Mouse (Mus musculus) cortical plate, adult 2 months (tissue): Measurements from ENCODE around the gene Ano9. TPM values are rescaled to one million over a fixed set of nuclear protein-coding genes. Genes with fewer than 3 reads are reported as not detected.

ENCODE experiments used
- H3K27ac ChIP-seq: fragments of 200-500 bp; 2 replicates; pipeline ENCODE4 v1.5.1; 2012; ENCODE audit warnings: low read length, control low read depth, inconsistent platforms; ENCODE audit not compliant: insufficient read depth
- H3K4me1 ChIP-seq: fragments of 200-500 bp; 2 replicates; pipeline ENCODE4 v1.6.1; 2011; ENCODE audit warnings: low read length; ENCODE audit not compliant: control insufficient read depth, insufficient read depth
- H3K4me3 ChIP-seq: fragments of 200-500 bp; 2 replicates; pipeline ENCODE4 v1.5.1; 2011; ENCODE audit warnings: mild to moderate bottlenecking, low read length, control low read depth; ENCODE audit not compliant: insufficient read depth
- CTCF ChIP-seq: fragments of 200-500 bp; IDR thresholded peaks from 2 replicates; pipeline ENCODE4 v1.5.1; 2011; ENCODE audit warnings: mild to moderate bottlenecking, control low read depth, low read length; ENCODE audit not compliant: insufficient read depth; ENCODE audit errors: extremely low read depth
- POLR2A ChIP-seq: fragments of 200-500 bp; IDR thresholded peaks from 2 replicates; pipeline ENCODE4 v1.6.1; 2011; ENCODE audit warnings: mild to moderate bottlenecking, low read length, control low read depth; ENCODE audit not compliant: insufficient read depth; ENCODE audit errors: extremely low read depth
- polyA plus RNA-seq: library from polyadenylated mRNA; depleted of rRNA; stranded (reverse); fragments of >200 nt; gene quantifications from 2 replicates; pipeline ENCODE4 v1.2.3, GENCODE M21; 2012; rRNA removed

The Ano9 gene
- polyA plus RNA-seq: 0.08 TPM in 1 of 2 replicates, not detected in the other

DNA sequence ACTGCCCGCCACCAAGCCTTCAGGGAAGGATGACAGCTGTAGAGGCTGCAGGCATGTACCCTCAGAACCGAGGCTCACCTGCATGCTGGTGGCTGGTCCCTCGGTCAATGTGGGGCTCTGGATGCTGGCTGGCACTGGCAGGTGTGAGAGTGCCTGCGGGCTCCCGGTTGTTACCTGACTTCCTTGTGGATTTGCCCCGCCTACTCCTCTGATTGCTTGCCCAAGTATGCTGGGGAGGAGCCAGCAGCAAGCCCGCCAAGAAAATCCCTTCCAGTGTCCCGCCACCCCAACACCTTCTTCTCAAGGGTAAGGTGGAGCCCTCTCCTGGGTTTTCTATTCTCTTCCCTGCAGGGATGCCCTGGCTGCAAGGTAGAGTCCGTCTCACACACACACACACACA, at the start of gene Ano9:
Gene Ano9, minus strand, starts transcription at position 171 of the 400 bp plus-strand sequence.
- TF ChIP-seq POLR2A: no peak
- TF ChIP-seq CTCF: no peak
- Histone ChIP-seq H3K4me3 (no peak within 1 kb of the TSS), H3K4me1 (no peaks in the 10 kb centered on the region), H3K27ac (no peak within 1 kb of the TSS)

DNA sequence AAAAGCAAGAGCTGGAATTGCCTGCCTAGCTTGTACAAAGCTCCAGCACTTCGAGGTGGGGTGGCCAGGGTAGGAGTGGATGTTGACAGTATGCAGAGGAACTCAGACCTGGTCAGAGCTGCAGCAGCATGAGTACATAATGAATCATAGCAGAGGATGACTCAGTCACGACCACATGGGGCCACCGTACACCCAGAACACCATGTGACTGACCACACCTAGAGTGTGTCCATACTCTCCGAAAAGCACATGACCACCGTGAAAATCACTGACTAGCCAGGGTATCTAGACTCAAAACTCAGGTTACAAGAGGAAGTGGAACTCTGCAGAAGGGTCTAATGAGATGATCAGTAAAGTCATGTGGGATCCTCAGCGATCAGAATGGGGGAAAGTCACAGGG, 47.2 kb upstream of the Ano9 start:
- Histone ChIP-seq H3K4me1 (no peaks in the 10 kb centered on the region), H3K4me3 (no peak overlapping the region)
- TF ChIP-seq CTCF (no peak), POLR2A (no peak)

GRCm38 (mm10) chr7:141164397-141164796, 46.8 kb upstream of the Ano9 start:
- Histone ChIP-seq H3K27ac (no peak overlapping the region), H3K4me1 (no peaks in the 10 kb centered on the region), H3K4me3 (no peak overlapping the region)
- TF ChIP-seq POLR2A: no peak
- TF ChIP-seq CTCF: no peak

More for the DNA sequence above, 47.2 kb upstream of the Ano9 start:
- H3K27ac ChIP-seq: no peak overlapping the region

DNA sequence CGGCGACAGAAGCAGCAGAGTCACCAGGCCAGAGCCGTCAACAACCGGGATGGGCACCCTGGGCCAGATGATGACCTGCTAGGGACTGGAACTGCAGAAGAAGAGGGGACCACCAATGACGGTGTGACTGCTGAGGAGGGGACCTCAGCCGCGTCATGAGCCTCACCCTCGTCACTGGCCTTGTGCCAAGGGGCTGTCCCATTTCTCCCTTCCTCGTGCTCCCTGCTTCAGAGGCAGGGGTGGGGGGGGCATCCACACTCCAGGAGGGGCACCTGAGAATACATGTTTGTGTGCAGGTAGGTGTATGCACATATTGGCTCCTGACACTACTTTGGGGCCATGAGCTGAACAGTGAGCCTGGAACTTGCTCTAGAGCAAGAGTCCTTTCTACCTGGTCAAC, 37.8 kb upstream of the Ano9 start:
- Histone ChIP-seq H3K4me3 (no peak overlapping the region), H3K27ac (no peak overlapping the region), H3K4me1 (no peaks in the 10 kb centered on the region)
- TF ChIP-seq CTCF: no peak
- no peak for TF ChIP-seq POLR2A

- Histone ChIP-seq H3K4me1 (0 out of 2 replicates have a peak, but pooled peaks cover 1% of the 10 kb centered on the region), H3K4me3 (no peak overlapping the region), H3K27ac (no peak overlapping the region)
- TF ChIP-seq POLR2A (no peak), CTCF (no peak)
Observed at GRCm38 (mm10) chr7:141148639-141149038, 31.0 kb upstream of the Ano9 start.

DNA sequence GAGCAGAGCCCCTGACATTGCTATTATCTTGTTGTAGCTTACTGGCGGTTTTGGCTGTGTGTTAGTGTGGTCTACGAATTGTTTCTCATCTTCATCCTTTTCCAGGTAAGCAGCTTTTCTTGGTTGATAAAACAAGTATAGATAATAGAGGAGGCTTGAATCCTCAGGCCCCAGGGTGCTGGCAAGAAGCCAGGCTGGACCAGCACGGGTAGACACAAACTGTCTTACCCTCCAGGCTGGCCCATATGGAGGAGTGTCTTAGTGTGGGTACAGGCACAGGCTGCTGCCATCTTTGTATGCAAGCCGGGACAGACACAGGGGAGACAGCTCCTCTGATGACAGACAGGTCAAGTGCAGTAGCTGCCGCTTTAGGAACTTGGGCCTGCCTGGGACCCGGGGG, 29.4 kb upstream of the Ano9 start:
- TF ChIP-seq CTCF: no peak
- TF ChIP-seq POLR2A: no peak
- Histone ChIP-seq H3K4me1 (0 out of 2 replicates have a peak, but pooled peaks cover 1% of the 10 kb centered on the region), H3K27ac (no peak overlapping the region), H3K4me3 (no peak overlapping the region)

DNA sequence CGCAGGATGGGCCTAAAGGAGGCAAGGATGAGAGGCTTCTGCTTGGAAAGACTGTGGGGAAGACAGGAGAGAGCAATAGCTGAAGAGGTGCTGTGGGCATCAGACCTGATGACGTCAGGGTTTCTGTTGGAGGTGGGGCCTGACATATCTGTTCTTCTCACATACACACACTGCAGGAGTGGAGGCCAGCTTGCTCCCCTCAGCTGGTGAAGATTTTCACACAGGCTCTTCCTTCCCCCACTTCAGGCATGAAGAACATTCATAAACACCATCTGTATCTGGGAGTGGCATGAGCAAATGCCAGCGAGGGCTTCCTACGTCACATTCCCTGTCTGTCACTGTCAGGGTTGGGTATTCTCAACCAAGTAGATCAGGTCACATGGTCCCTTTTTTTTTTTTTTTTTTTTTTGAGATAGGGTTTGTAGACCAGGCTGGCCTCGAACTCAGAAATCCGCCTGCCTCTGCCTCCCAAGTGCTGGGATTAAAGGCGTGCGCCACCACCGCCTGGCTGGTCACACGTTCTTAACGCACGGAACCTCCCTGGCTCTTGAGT, 28.5 kb upstream of the Ano9 start:
- no peak for TF ChIP-seq CTCF
- TF ChIP-seq POLR2A: no peak
- Histone ChIP-seq H3K4me3 (no peak overlapping the region), H3K4me1 (0 out of 2 replicates have a peak, but pooled peaks cover 1% of the 10 kb centered on the region), H3K27ac (no peak overlapping the region)

DNA sequence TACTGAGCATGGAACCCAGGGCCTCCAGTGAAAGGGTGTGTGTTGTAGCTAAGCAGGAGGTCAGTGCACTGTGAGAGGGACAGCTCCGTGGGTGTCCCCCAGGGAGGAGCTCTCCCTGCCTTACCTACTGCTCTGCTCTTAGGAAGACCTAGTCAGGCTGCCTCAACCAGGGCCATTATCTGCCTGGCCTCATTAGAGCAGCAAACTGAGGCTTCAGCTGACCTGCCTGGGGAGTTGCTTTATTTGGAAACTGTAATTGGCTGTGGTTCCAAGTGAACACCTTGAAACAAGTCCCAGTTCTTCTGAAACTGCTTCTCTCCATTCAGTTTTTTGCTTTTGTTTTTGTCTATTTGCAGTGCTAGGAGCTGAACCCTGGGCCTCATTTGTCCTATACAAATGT, 27.8 kb upstream of the Ano9 start:
- H3K27ac ChIP-seq: no peak overlapping the region
- 0 out of 2 replicates have a peak, but pooled peaks cover 1% of the 10 kb centered on the region for H3K4me1 ChIP-seq
- H3K4me3 ChIP-seq: no peak overlapping the region
- no peak for TF ChIP-seq CTCF
- no peak for TF ChIP-seq POLR2A

GRCm38 (mm10) chr7:141144650-141145049, 27.0 kb upstream of the Ano9 start:
- no peak overlapping the region for H3K27ac ChIP-seq
- no peak for TF ChIP-seq POLR2A
- TF ChIP-seq CTCF: no peak
- 0 out of 2 replicates have a peak, but pooled peaks cover 1% of the 10 kb centered on the region for H3K4me1 ChIP-seq
- H3K4me3 ChIP-seq: no peak overlapping the region

GRCm38 (mm10) chr7:141143861-141144260, 26.3 kb upstream of the Ano9 start:
- Histone ChIP-seq H3K4me1 (0 out of 2 replicates have a peak, but pooled peaks cover 1% of the 10 kb centered on the region), H3K27ac (no peak overlapping the region)
- TF ChIP-seq CTCF (no peak), POLR2A (no peak)

DNA sequence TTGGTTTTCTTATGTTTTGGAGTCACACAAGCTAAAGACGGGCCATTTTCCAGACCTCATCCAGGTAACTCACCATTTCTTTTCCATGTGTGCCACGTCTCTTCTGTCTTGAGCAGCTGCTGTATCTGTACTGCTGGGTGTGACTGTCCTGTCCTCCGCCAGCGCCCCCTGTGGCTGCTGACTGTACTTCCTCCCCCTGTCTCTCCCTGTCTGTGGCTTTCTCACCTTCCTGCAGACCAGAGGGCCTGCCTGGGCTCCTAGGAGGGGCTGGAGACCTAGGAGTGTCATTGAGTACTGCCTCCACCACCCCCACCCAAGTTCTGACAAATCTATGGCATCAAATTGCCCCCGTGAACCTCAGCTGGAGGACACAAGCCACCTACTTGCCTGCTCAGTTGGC, 25.5 kb upstream of the Ano9 start:
- Histone ChIP-seq H3K4me3 (no peak overlapping the region), H3K27ac (no peak overlapping the region), H3K4me1 (0 out of 2 replicates have a peak, but pooled peaks cover 1% of the 10 kb centered on the region)
- TF ChIP-seq POLR2A: no peak
- TF ChIP-seq CTCF: peak; percentile 23; the same call in 1 of the 2 replicates

More at GRCm38 (mm10) chr7:141143861-141144260, 26.3 kb upstream of the Ano9 start:
- no peak overlapping the region for H3K4me3 ChIP-seq

DNA sequence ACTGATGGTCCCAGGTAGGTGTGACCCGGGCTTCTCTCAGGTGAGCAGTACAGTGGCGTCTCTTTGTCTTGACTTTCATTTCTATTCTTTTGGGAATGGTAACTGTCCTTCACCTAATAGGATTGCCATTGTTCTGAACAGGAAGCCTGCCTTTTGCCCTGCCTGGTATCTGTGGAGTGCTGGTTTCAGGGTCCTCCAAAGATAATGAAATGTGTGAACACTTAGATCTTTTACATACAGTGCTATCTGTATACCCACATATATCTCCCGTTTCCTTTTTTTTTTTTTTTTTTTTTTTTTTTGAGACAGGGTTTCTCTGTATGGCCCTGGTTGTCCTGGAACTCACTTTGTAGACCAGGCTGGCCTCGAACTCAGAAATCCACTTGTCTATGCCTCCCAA, 23.7 kb upstream of the Ano9 start:
- Histone ChIP-seq H3K27ac (no peak overlapping the region), H3K4me1 (0 out of 2 replicates have a peak, but pooled peaks cover 1% of the 10 kb centered on the region), H3K4me3 (no peak overlapping the region)
- no peak for TF ChIP-seq CTCF
- no peak for TF ChIP-seq POLR2A
